Mouse (Mus musculus): ENCODE measurements around the gene Eipr1.

DNA sequence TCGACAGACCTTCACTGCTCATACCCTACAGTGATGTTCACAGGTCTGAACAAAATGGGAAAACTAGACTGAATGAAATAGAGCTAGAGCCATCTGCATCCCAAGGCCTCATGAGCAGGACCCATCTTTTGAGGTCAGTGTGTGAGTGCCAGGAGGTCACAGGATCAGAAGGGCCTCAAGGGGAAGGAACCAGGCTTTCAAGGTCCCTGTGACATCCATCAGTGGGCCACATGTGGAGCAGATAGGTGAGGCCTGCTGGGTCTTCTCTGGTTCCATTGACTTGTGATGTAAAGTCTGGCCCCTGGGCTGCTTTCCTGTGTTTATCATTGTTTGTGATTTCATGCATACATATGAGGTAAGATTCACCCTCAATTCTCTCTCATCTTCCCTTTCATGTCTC, 154.4 kb downstream of the Eipr1 start:
- TF ChIP-seq JUND (conservative IDR thresholded peaks at IDR 0.05; ENCODE audit: low read depth, low read length): no peak
- no peak for TF ChIP-seq USF2 (conservative IDR thresholded peaks at IDR 0.05; ENCODE audit: low read depth, low read length)
- no peak for TF ChIP-seq CTCF (conservative IDR thresholded peaks at IDR 0.05 in 1 of 2, IDR thresholded peaks at IDR 0.05 in 1 of 2; ENCODE audit: low read depth in 2 of 2, low read length in 2 of 2)
- TF ChIP-seq USF1 (IDR thresholded peaks at IDR 0.05; ENCODE audit: low read depth, low read length): no peak

Measured in CH12.LX (cell line).